Mouse (Mus musculus) adipose tissue, adult 10 weeks (tissue): ENCODE measurements around the gene Nox3. TPM values are rescaled to one million over a fixed set of nuclear protein-coding genes. Genes with fewer than 3 reads are reported as not detected.

ENCODE experiments used
- polyA plus RNA-seq: library from polyadenylated mRNA; stranded (reverse); fragments of 350-450 nt; fragmentation: Illumina TruSeq; extraction: RNeasy Lipid Tissue Mini Kit (QIAGEN cat#74804); gene quantifications from one replicate; pipeline ENCODE4 v1.2.3, GENCODE M21; 2014; ENCODE audit warnings: low read depth, low replicate concordance

Gene Nox3
- not detected for polyA plus RNA-seq

DNA sequence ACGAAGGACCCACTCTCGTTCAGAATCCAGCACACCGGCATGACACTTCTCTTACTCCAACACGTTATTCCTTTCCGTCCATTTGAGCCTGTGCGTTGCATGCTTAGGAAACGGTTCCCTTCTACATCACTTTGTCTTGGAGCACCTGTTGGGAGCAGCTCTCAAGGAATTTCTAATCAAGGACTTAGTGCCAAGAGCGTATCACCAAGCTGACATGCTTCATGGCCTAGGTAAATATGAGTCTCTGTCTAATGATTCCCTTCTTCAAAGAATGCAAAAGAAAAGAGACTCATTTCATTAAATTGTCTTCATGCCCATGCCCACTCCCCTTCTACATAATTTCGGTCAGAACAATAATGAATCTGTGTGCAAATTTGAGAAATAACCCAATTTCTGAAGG lies at the start of gene Nox3:
Gene Nox3 (minus strand): TSS at position 101 of the 400 bp plus-strand sequence.

Other genes with a start within 250 kb of the Nox3 start
- gene Cldn20, start 163.7 kb downstream of the Nox3 start, polyA plus RNA-seq: not detected
- 9.2 TPM for gene Tfb1m, start 138.5 kb downstream of the Nox3 start, polyA plus RNA-seq